Mouse (Mus musculus) midbrain, postnatal 0 days (tissue): ENCODE data around the gene Mlycd. TPM values are rescaled to one million over a fixed set of nuclear protein-coding genes. Genes with fewer than 3 reads are reported as not detected.

Source experiments
- ATAC-seq: fragments of 200-750 bp; cut with Nextera tagmentation; 2 replicates; pipeline ENCODE4 v1.8.0; 2017; ENCODE audit warnings: moderate number of reproducible peaks, mild to moderate bottlenecking, moderate TSS enrichment, moderate library complexity; ENCODE audit not compliant: low FRiP score
- DNase-seq: peaks from one replicate; pipeline ENCODE4 v3.0.0-alpha.2; 2015; ENCODE audit warnings: low spot score
- H3K27ac ChIP-seq: fragments of 300-500 bp; sonication (generic); 2 replicates; pipeline ENCODE4 v1.5.1; 2014; ENCODE audit warnings: low read depth, mild to moderate bottlenecking, low read length, mixed read lengths
- H3K27me3 ChIP-seq: fragments of 300-500 bp; sonication (generic); 2 replicates; pipeline ENCODE4 v1.6.1; 2014; ENCODE audit warnings: low read length, control low read depth, mixed read lengths; ENCODE audit not compliant: insufficient read depth
- H3K36me3 ChIP-seq: fragments of 300-500 bp; sonication (generic); 2 replicates; pipeline ENCODE4 v1.6.1; 2014; ENCODE audit warnings: low read length, control low read depth, mixed read lengths; ENCODE audit not compliant: insufficient read depth
- H3K4me1 ChIP-seq: fragments of 300-500 bp; sonication (generic); 2 replicates; pipeline ENCODE4 v1.6.1; 2014; ENCODE audit warnings: mild to moderate bottlenecking, control low read depth, antibody characterized with exemption, low read length, mixed read lengths; ENCODE audit not compliant: insufficient read depth
- H3K4me2 ChIP-seq: fragments of 300-500 bp; sonication (generic); 2 replicates; pipeline ENCODE4 v1.6.1; 2014; ENCODE audit warnings: low read depth, mild to moderate bottlenecking, low read length, mixed read lengths; ENCODE audit not compliant: poor library complexity, severe bottlenecking
- H3K4me3 ChIP-seq: fragments of 300-500 bp; sonication (generic); 2 replicates; pipeline ENCODE4 v1.5.1; 2014; ENCODE audit warnings: low read depth, mild to moderate bottlenecking, low read length, moderate library complexity
- H3K9ac ChIP-seq: fragments of 300-500 bp; sonication (generic); replicated peaks from 2 replicates; pipeline ENCODE4 v1.6.1; 2014; ENCODE audit warnings: mild to moderate bottlenecking, low read length, moderate library complexity, mixed read lengths; ENCODE audit not compliant: poor library complexity, severe bottlenecking
- H3K9me3 ChIP-seq: fragments of 300-500 bp; sonication (generic); 2 replicates; pipeline ENCODE4 v1.6.1; 2016; ENCODE audit warnings: low read length, control low read depth
- CTCF ChIP-seq: IDR thresholded peaks from 2 replicates; pipeline ENCODE4 v1.5.1; 2016; ENCODE audit warnings: antibody characterized with exemption, mild to moderate bottlenecking
- WGBS: fragments of 180-500 bp; shearing (Covaris S2); extraction: QIAGEN DNeasy Blood & Tissue Kit; methylation state at CpG from one replicate; pipeline ENCODE4 v1.1.7; 2014; 5-methylcytosine and 5-hydroxymethylcytosine counted together
- polyA plus RNA-seq: library from polyadenylated mRNA; unstranded; fragments of >200 nt; fragmentation: Nextera tagmentation; extraction: Ambion mirVana; gene quantifications from 2 replicates; pipeline ENCODE4 v1.2.1, GENCODE M21; 2015
- total RNA-seq: library from RNA; depleted of rRNA; stranded (reverse); fragments of >200 nt; gene quantifications from 2 replicates; pipeline ENCODE4 v1.2.3, GENCODE M21; 2014

Gene Mlycd
- total and polyA plus RNA-seq, 2 experiments from 2014 or later = 20.6 to 32.1 TPM

DNA sequence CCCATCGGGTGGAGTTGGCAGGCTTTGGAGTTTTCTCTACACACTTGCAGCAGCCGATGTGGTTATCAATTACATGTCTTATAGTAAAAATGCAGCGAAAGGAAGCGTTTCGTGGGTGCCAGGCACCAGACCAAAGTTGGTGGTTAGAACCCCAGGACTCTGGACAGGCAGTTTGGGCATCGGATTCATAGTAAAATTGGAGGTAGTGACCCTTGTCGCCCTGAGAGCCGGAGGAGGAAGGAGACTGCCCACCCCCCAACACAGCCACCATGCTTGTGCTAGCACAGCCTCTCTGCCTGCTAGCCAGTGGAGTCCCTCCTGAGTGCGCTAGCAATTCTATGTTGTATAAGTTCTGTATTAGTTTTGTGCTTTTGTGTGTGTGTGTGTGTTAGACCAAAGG, 3.9 kb downstream of the Mlycd start:
- ATAC-seq = no peak
- H3K9me3 ChIP-seq = no peaks in the 10 kb centered on the region
- no peaks in the 10 kb centered on the region for H3K27me3 ChIP-seq
- no peak overlapping the region for H3K9ac ChIP-seq
- H3K4me1 ChIP-seq = peaks cover 9% of the 10 kb centered on the region
- peaks cover 21% of the 10 kb centered on the region for H3K36me3 ChIP-seq
- no peak for DNase-seq
- WGBS = 85% methylated on average over 9 of the region's 9 CpGs
- no peak overlapping the region for H3K27ac ChIP-seq
- no peak for TF ChIP-seq CTCF
- H3K4me3 ChIP-seq = no peak overlapping the region
- H3K4me2 ChIP-seq = no peak overlapping the region

DNA sequence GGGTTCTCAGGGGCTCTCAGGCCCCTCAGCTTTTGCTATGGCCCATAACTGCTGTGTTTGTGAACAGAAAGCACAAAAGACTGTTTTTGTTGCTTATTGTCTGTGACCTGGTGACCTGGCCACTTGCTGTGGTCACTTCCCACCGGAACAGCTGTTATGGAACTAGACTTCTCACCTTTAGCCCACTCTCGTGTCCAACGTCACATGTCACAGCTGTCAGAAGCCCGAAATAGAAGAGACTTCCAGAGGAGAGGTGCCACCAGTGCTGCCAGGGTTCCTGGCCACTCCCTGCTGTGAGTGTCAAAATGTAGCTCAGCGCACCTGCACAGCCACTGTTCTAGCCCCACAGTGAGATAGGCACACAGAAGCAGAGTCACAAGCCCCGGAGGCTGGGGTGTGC, 4.6 kb downstream of the Mlycd start:
- DNase-seq = no peak
- WGBS = 81% methylated on average over 6 of the region's 6 CpGs
- H3K36me3 ChIP-seq = peaks cover 21% of the 10 kb centered on the region
- no peak for ATAC-seq
- no peak overlapping the region for H3K9ac ChIP-seq
- peaks cover 7% of the 10 kb centered on the region for H3K4me1 ChIP-seq
- H3K27me3 ChIP-seq = no peaks in the 10 kb centered on the region
- H3K4me2 ChIP-seq = no peak overlapping the region
- no peak for TF ChIP-seq CTCF
- H3K4me3 ChIP-seq = no peak overlapping the region
- H3K27ac ChIP-seq = no peak overlapping the region
- no peaks in the 10 kb centered on the region for H3K9me3 ChIP-seq

DNA sequence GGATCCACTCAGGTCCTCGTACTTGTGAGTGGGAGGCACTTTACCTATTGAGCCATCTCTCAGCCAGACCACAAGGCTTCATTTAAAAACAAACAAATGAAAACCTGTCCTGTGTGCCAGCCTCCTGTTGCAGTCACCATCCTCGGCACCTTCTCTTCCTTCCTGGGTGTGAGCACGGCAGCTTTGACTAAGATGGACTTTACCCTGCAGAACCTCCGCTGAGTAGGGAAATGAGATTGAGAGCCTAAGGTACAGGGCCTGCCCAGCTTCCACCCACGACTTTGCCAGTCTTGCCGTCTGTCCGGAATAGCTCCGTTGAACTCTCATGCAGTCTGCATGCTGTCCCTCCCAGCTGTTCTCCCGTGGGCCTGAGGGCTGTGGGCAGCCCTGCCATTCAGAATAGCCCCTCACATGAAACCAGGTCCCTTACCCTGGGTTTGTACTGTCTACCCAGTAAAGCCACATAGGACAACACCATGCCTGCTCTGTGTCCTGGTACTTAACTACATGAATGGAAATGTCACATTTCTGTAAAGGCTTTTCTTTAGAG, 5.5 kb downstream of the Mlycd start:
- Histone ChIP-seq H3K4me3 (no peak overlapping the region), H3K4me1 (peaks cover 6% of the 10 kb centered on the region), H3K4me2 (no peak overlapping the region), H3K9ac (no peak overlapping the region), H3K36me3 (peaks cover 24% of the 10 kb centered on the region), H3K9me3 (no peaks in the 10 kb centered on the region), H3K27ac (no peak overlapping the region), H3K27me3 (no peaks in the 10 kb centered on the region)
- ATAC-seq (no peak), DNase-seq (no peak)
- no peak for TF ChIP-seq CTCF
- WGBS = 87% methylated on average over 9 of the region's 9 CpGs

DNA sequence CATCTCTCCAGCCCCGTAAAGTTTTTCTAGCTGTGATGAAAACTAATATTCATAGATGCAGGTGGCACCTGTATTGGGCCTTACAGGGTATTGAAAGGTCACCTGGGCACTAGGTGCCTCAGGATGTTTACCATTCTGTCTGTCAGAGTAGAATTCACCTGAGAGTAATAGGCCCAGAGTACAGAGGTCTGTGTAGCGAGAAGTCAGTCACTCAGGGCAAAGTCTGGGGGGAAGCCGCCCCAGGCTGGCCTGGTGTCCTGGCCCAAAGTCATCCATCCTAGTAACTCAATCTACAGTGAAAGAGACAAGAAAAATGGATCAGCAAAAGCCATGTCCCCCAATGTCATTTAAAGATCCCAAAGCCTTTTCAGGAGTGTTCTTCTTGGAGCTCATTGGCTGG, 6.2 kb downstream of the Mlycd start:
- H3K36me3 ChIP-seq = peaks cover 24% of the 10 kb centered on the region
- no peak overlapping the region for H3K27ac ChIP-seq
- H3K4me1 ChIP-seq = peaks cover 4% of the 10 kb centered on the region
- DNase-seq = no peak
- no peak for TF ChIP-seq CTCF
- no peak for ATAC-seq
- WGBS = 88% methylated on average over 3 of the region's 3 CpGs
- no peak overlapping the region for H3K4me2 ChIP-seq
- no peak overlapping the region for H3K4me3 ChIP-seq
- no peaks in the 10 kb centered on the region for H3K27me3 ChIP-seq
- H3K9ac ChIP-seq = no peak overlapping the region
- no peaks in the 10 kb centered on the region for H3K9me3 ChIP-seq

DNA sequence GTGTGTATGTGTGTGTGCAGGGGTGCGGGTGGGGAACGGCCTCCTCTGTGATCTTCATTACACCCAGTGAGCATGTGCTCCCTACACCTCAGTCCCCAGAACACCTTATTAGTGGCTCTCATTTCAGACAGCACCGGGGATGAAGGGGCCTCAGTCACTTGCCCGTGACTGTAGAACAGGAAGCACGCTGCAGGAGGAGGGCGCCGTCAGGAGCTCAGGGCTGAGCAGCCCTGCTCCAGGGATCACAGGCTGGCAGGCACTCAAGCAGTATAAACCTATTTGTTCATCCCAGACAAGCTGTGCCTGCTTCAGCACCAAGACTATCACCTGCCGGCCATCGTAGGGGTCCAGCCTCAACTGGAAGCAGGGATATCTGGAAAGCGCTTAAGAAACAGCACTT, 9.2 kb downstream of the Mlycd start:
- H3K36me3 ChIP-seq = peaks cover 39% of the 10 kb centered on the region
- H3K4me1 ChIP-seq = no peaks in the 10 kb centered on the region
- DNase-seq (no peak), ATAC-seq (no peak)
- no peak overlapping the region for H3K27ac ChIP-seq
- no peak overlapping the region for H3K4me3 ChIP-seq
- no peak overlapping the region for H3K9ac ChIP-seq
- H3K4me2 ChIP-seq = no peak overlapping the region
- H3K9me3 ChIP-seq = no peaks in the 10 kb centered on the region
- 72% methylated on average over 10 of the region's 10 CpGs for WGBS
- no peak for TF ChIP-seq CTCF
- H3K27me3 ChIP-seq = no peaks in the 10 kb centered on the region

DNA sequence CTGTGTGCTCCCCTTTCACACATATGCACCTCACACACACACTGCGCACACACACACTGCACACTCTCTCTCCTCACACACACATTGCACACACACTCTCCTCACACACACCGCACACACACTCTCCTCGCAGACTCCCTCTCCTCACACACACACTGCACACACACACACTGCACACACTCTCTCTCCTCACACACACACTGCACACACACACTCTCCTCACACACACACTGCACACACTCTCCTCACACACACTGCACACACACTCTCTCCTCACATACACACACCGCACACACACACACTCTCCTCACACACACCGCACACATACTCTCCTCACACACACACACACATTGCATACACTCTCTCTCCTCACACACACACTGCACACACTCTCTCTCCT, 10.0 kb downstream of the Mlycd start:
- Histone ChIP-seq H3K9ac (no peak overlapping the region), H3K27me3 (no peaks in the 10 kb centered on the region), H3K4me2 (no peak overlapping the region), H3K9me3 (no peaks in the 10 kb centered on the region), H3K4me1 (no peaks in the 10 kb centered on the region), H3K36me3 (peaks cover 46% of the 10 kb centered on the region), H3K4me3 (no peak overlapping the region), H3K27ac (no peak overlapping the region)
- WGBS = 97% methylated on average over 5 of the region's 5 CpGs
- DNase-seq (no peak), ATAC-seq (no peak)
- no peak for TF ChIP-seq CTCF
